Mouse (Mus musculus): ENCODE measurements around the gene Gm13694. TPM values are rescaled to one million over a fixed set of nuclear protein-coding genes. Genes with fewer than 3 reads are reported as not detected.
"Not testable (repeated sequence)": the region's sequence is repeated elsewhere in the genome, so short reads cannot be mapped to it uniquely, and the experiment has no call there.

The Gm13694 gene
- polyA plus RNA-seq, 1 experiment from 2014 or later, result not detected

GRCm38 (mm10) chr2:83994526-83994925 lies 15.8 kb downstream of the Gm13694 start:
- not testable (repeated sequence) for H3K27me3 ChIP-seq; H3K9ac ChIP-seq; H3K4me3 ChIP-seq; H3K36me3 ChIP-seq; H3K4me1 ChIP-seq (replicated peaks); H3K9me3 ChIP-seq; ATAC-seq (ENCODE audit: low read depth); H3K27ac ChIP-seq (replicated peaks); H3K4me2 ChIP-seq
- 100% methylated on average over 1 of the region's 3 CpGs for WGBS

- no peak for ATAC-seq (ENCODE audit: low read depth)
- no peak overlapping the region for H3K9ac ChIP-seq
- no peak overlapping the region for H3K27ac ChIP-seq (replicated peaks)
- no peaks in the 10 kb centered on the region for H3K27me3 ChIP-seq
- no peaks in the 10 kb centered on the region for H3K4me1 ChIP-seq (replicated peaks)
- no peak overlapping the region for H3K4me3 ChIP-seq
- no peaks in the 10 kb centered on the region for H3K9me3 ChIP-seq
- WGBS, result 68% methylated on average over 1 of the region's 1 CpGs
- no peaks in the 10 kb centered on the region for H3K36me3 ChIP-seq
- H3K4me2 ChIP-seq, result no peak overlapping the region
These were observed 30.2 kb downstream of the Gm13694 start for GRCm38 (mm10) chr2:84008913-84009312.

- no peak overlapping the region for H3K4me3 ChIP-seq
- no peaks in the 10 kb centered on the region for H3K4me1 ChIP-seq (replicated peaks)
- no peak overlapping the region for H3K9ac ChIP-seq
- no peak for ATAC-seq (ENCODE audit: low read depth)
- no peaks in the 10 kb centered on the region for H3K36me3 ChIP-seq
- H3K4me2 ChIP-seq, result no peak overlapping the region
- 86% methylated on average over 3 of the region's 3 CpGs for whole genome bisulfite sequencing
- no peak overlapping the region for H3K27ac ChIP-seq (replicated peaks)
- H3K9me3 ChIP-seq, result no peaks in the 10 kb centered on the region
- H3K27me3 ChIP-seq, result no peaks in the 10 kb centered on the region
These were observed 31.1 kb downstream of the Gm13694 start for GRCm38 (mm10) chr2:84009818-84010217.

- Histone ChIP-seq H3K4me1 (replicated peaks) (no peaks in the 10 kb centered on the region), H3K4me3 (no peak overlapping the region), H3K36me3 (no peaks in the 10 kb centered on the region), H3K9ac (no peak overlapping the region), H3K27me3 (no peaks in the 10 kb centered on the region), H3K9me3 (no peaks in the 10 kb centered on the region), H3K4me2 (no peak overlapping the region), H3K27ac (replicated peaks) (no peak overlapping the region)
- 79% methylated on average over 6 of the region's 6 CpGs for WGBS
- ATAC-seq (ENCODE audit: low read depth), result no peak
These were observed 35.8 kb downstream of the Gm13694 start for GRCm38 (mm10) chr2:84014572-84014971.

- 79% methylated on average over 5 of the region's 5 CpGs for whole genome bisulfite sequencing
- ATAC-seq (ENCODE audit: low read depth), result not testable (repeated sequence)
These were observed 37.6 kb downstream of the Gm13694 start for GRCm38 (mm10) chr2:84016291-84016690.

GRCm38 (mm10) chr2:84018330-84018729 lies 39.6 kb downstream of the Gm13694 start:
- H3K27me3 ChIP-seq, result no peaks in the 10 kb centered on the region
- H3K36me3 ChIP-seq, result no peaks in the 10 kb centered on the region
- H3K27ac ChIP-seq (replicated peaks), result no peak overlapping the region
- no peak overlapping the region for H3K4me3 ChIP-seq
- no peak overlapping the region for H3K4me2 ChIP-seq
- H3K4me1 ChIP-seq (replicated peaks), result no peaks in the 10 kb centered on the region
- no peaks in the 10 kb centered on the region for H3K9me3 ChIP-seq
- WGBS, result 73% methylated on average over 3 of the region's 3 CpGs
- H3K9ac ChIP-seq, result no peak overlapping the region
- ATAC-seq (ENCODE audit: low read depth), result no peak

More at GRCm38 (mm10) chr2:84016291-84016690, 37.6 kb downstream of the Gm13694 start:
- H3K36me3 ChIP-seq; H3K27me3 ChIP-seq; H3K4me3 ChIP-seq; H3K9me3 ChIP-seq; H3K27ac ChIP-seq (replicated peaks); H3K4me2 ChIP-seq; H3K9ac ChIP-seq; H3K4me1 ChIP-seq (replicated peaks): not testable (repeated sequence)

GRCm38 (mm10) chr2:84019519-84020305 lies 41.0 kb downstream of the Gm13694 start:
- H3K4me2 ChIP-seq, result no peak overlapping the region
- H3K36me3 ChIP-seq, result no peaks in the 10 kb centered on the region
- no peak overlapping the region for H3K4me3 ChIP-seq
- H3K4me1 ChIP-seq (replicated peaks), result no peaks in the 10 kb centered on the region
- no peak overlapping the region for H3K27ac ChIP-seq (replicated peaks)
- 75% methylated on average over 8 of the region's 8 CpGs for WGBS
- no peaks in the 10 kb centered on the region for H3K27me3 ChIP-seq
- ATAC-seq (ENCODE audit: low read depth), result no peak
- H3K9ac ChIP-seq, result no peak overlapping the region
- no peaks in the 10 kb centered on the region for H3K9me3 ChIP-seq

- H3K36me3 ChIP-seq, result no peaks in the 10 kb centered on the region
- no peaks in the 10 kb centered on the region for H3K4me1 ChIP-seq (replicated peaks)
These were observed 43.2 kb downstream of the Gm13694 start for GRCm38 (mm10) chr2:84021930-84022329.

GRCm38 (mm10) chr2:84022905-84023304 lies 44.2 kb downstream of the Gm13694 start:
- no peak for ATAC-seq (ENCODE audit: low read depth)
- no peak overlapping the region for H3K9ac ChIP-seq
- no peaks in the 10 kb centered on the region for H3K36me3 ChIP-seq
- H3K9me3 ChIP-seq, result no peaks in the 10 kb centered on the region
- H3K27me3 ChIP-seq, result no peaks in the 10 kb centered on the region
- no peak overlapping the region for H3K4me3 ChIP-seq
- H3K27ac ChIP-seq (replicated peaks), result no peak overlapping the region
- WGBS, result 93% methylated on average over 2 of the region's 2 CpGs
- H3K4me2 ChIP-seq, result no peak overlapping the region
- H3K4me1 ChIP-seq (replicated peaks), result no peaks in the 10 kb centered on the region

More at GRCm38 (mm10) chr2:84021930-84022329, 43.2 kb downstream of the Gm13694 start:
- no peak overlapping the region for H3K4me3 ChIP-seq
- WGBS, result 77% methylated on average over 2 of the region's 2 CpGs
- H3K9ac ChIP-seq, result no peak overlapping the region
- no peak for ATAC-seq (ENCODE audit: low read depth)
- H3K27ac ChIP-seq (replicated peaks), result no peak overlapping the region
- no peaks in the 10 kb centered on the region for H3K27me3 ChIP-seq
- H3K9me3 ChIP-seq, result no peaks in the 10 kb centered on the region
- H3K4me2 ChIP-seq, result no peak overlapping the region

GRCm38 (mm10) chr2:84023319-84023718 lies 44.6 kb downstream of the Gm13694 start:
- Histone ChIP-seq H3K36me3 (no peaks in the 10 kb centered on the region), H3K9me3 (no peaks in the 10 kb centered on the region), H3K4me3 (no peak overlapping the region), H3K27ac (replicated peaks) (no peak overlapping the region), H3K4me2 (no peak overlapping the region), H3K9ac (no peak overlapping the region), H3K27me3 (no peaks in the 10 kb centered on the region), H3K4me1 (replicated peaks) (no peaks in the 10 kb centered on the region)
- no peak for ATAC-seq (ENCODE audit: low read depth)
- 88% methylated on average over 2 of the region's 2 CpGs for WGBS

GRCm38 (mm10) chr2:84025217-84025616 lies 46.5 kb downstream of the Gm13694 start:
- Histone ChIP-seq H3K27me3 (no peaks in the 10 kb centered on the region), H3K36me3 (no peaks in the 10 kb centered on the region), H3K4me2 (no peak overlapping the region), H3K4me3 (no peak overlapping the region), H3K9me3 (no peaks in the 10 kb centered on the region), H3K4me1 (replicated peaks) (no peaks in the 10 kb centered on the region), H3K27ac (replicated peaks) (no peak overlapping the region), H3K9ac (no peak overlapping the region)
- no peak for ATAC-seq (ENCODE audit: low read depth)
- WGBS, result 70% methylated on average over 4 of the region's 4 CpGs

All from neural tube, embryonic 13.5 days (tissue).